Mouse (Mus musculus) common myeloid progenitor, adult 5-6 weeks (primary cell): Measurements from ENCODE around the gene Plekhh3. TPM values are rescaled to one million over a fixed set of nuclear protein-coding genes. Genes with fewer than 3 reads are reported as not detected.
A peak's percentile ranks its signal among the peaks of the same experiment; 100 is the strongest.

Experiments
- ATAC-seq: replicated peaks from 2 replicates; pipeline ENCODE4 v1.8.0; 2016; ENCODE audit warnings: low read depth, mild to moderate bottlenecking, moderate TSS enrichment, inconsistent platforms; ENCODE audit not compliant: poor library complexity, severe bottlenecking
- total RNA-seq: library from RNA; stranded (forward); fragments of 200-1000, 187-1606 nt; gene quantifications from 2 replicates; pipeline ENCODE4 v1.2.3, GENCODE M21; 2017

The Plekhh3 gene
- 0.15 and 0.32 TPM in 2 replicates for total RNA-seq

GRCm38 (mm10) chr11:101170811-101171610 is at the start of gene Plekhh3:
TSS of gene Plekhh3 (minus strand) at chr11:101171351.
- ATAC-seq = peak; percentile 70

- ATAC-seq = no peak
Measured at GRCm38 (mm10) chr11:101220853-101221252, 49.7 kb upstream of the Plekhh3 start.

- no peak for ATAC-seq
Measured at GRCm38 (mm10) chr11:101218436-101219055, 47.4 kb upstream of the Plekhh3 start.

GRCm38 (mm10) chr11:101216936-101217335 is 45.8 kb upstream of the Plekhh3 start:
- ATAC-seq = no peak

- ATAC-seq = peak; percentile 92
Measured at GRCm38 (mm10) chr11:101211970-101212369, 40.8 kb upstream of the Plekhh3 start.

- peak; percentile 83 for ATAC-seq
Measured at GRCm38 (mm10) chr11:101200986-101201385, 29.8 kb upstream of the Plekhh3 start.

- no peak for ATAC-seq
Measured at GRCm38 (mm10) chr11:101199555-101199954, 28.4 kb upstream of the Plekhh3 start.

- no peak for ATAC-seq
Measured at GRCm38 (mm10) chr11:101196175-101196574, 25.0 kb upstream of the Plekhh3 start.

- ATAC-seq = no peak
Measured at GRCm38 (mm10) chr11:101195571-101195970, 24.4 kb upstream of the Plekhh3 start.

- no peak for ATAC-seq
Measured at GRCm38 (mm10) chr11:101195101-101195500, 23.9 kb upstream of the Plekhh3 start.

GRCm38 (mm10) chr11:101194643-101195042 is 23.5 kb upstream of the Plekhh3 start:
- ATAC-seq = no peak

GRCm38 (mm10) chr11:101194137-101194536 is 23.0 kb upstream of the Plekhh3 start:
- ATAC-seq = no peak

- no peak for ATAC-seq
Measured at GRCm38 (mm10) chr11:101193076-101193475, 21.9 kb upstream of the Plekhh3 start.

GRCm38 (mm10) chr11:101192646-101193045 is 21.5 kb upstream of the Plekhh3 start:
- ATAC-seq = no peak

- no peak for ATAC-seq
Measured at GRCm38 (mm10) chr11:101191919-101192470, 20.8 kb upstream of the Plekhh3 start.

GRCm38 (mm10) chr11:101190913-101191907 is 20.1 kb upstream of the Plekhh3 start:
- no peak for ATAC-seq

GRCm38 (mm10) chr11:101190181-101190912 is 19.2 kb upstream of the Plekhh3 start:
- ATAC-seq = peak; percentile 51

GRCm38 (mm10) chr11:101189495-101190180 is 18.5 kb upstream of the Plekhh3 start:
- ATAC-seq = peak; percentile 83
